Mouse (Mus musculus): ENCODE measurements at regions not wholly inside any gene's neighbourhood (a gene's known extent, or its start where the extent isn't known, plus 50 kb on each side); places are given as distances from the start of the nearest gene placed in this dataset.

DNA sequence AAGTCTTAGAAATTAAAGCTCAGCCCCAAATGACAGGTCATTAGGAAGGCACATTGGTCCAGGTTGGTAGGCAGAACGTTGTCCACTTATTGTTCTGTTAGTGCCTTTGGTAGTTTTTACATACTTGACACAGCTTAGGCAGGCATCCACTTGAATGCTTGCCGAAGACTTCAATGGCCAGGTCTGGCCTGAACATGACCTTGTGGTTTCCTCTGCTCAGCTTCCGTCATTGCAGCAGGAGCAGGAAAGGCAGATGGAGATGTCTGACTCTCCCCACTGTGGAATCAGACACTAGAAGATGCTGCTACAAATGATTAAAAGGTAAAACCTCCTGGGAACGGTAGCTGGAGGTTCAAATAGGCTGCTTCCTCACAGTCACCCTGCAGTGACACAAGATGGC lies 159.5 kb upstream of the Rybp start:
- no peaks in the 10 kb centered on the region for H3K27me3 ChIP-seq (ENCODE audit: insufficient read depth, low read length)
- ATAC-seq (ENCODE audit: extremely low read depth, insufficient number of reproducible peaks, low FRiP score, poor library complexity, severe bottlenecking) (no peak), DNase-seq (ENCODE audit: low spot score) (no peak)
- H3K36me3 ChIP-seq (replicated peaks), result no peaks in the 10 kb centered on the region
- H3K4me1 ChIP-seq (ENCODE audit: insufficient read depth, low read depth, low read length), result no peaks in the 10 kb centered on the region
- no peak overlapping the region for H3K4me3 ChIP-seq (ENCODE audit: low read depth, low read length)
- TF ChIP-seq TAL1 (conservative IDR thresholded peaks at IDR 0.05; ENCODE audit: low read depth, low read length) (no peak), CTCF (IDR thresholded peaks at IDR 0.05; ENCODE audit: low read depth, low read length) (no peak), GATA2 (IDR thresholded peaks at IDR 0.05; ENCODE audit: borderline replicate concordance, low read depth, low read length) (no peak), POLR2AphosphoS5 (IDR thresholded peaks at IDR 0.05; ENCODE audit: insufficient replicate concordance, low read depth, low read length) (no peak), GATA1 (IDR thresholded peaks at IDR 0.05; ENCODE audit: borderline replicate concordance, low read length) (no peak)
- H3K9me3 ChIP-seq (replicated peaks), result peaks cover 70% of the 10 kb centered on the region

DNA sequence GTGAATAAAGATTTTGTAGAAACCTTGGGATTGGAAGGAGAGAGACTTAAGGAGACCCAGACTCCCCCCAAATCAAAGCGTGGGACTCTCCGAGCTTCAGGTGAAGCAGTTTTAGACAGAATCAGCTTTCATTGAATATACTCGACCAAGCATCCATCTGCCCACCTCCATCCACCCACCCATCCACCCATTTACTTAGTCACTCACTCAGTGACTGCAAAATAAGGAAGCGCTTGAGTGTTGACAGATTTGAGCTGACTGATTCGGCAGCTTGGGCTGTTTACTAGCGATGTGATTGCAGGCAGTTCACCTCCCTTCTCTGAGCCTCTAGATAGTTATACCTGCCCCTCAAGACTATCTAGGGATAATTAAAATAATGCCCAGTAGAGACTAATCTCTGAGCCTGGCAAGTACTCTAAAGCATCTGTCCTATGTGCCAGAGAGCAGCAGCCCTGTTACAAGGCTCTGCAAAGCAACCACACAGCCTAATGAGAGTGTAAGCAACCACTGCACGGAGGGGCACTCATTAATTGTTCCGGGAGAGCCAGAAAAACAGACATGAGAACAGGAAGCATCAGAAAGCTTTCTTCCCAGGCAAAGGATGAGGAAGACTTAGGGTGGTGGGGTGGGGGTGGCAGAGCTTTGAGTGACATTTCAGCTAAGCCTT lies 151.9 kb upstream of the Rybp start:
- no peaks in the 10 kb centered on the region for H3K4me1 ChIP-seq (ENCODE audit: insufficient read depth, low read depth, low read length)
- DNase-seq (ENCODE audit: low spot score), result no peak
- H3K36me3 ChIP-seq (replicated peaks), result no peaks in the 10 kb centered on the region
- TF ChIP-seq CTCF (IDR thresholded peaks at IDR 0.05; ENCODE audit: low read depth, low read length) (no peak), TAL1 (conservative IDR thresholded peaks at IDR 0.05; ENCODE audit: low read depth, low read length) (no peak), POLR2AphosphoS5 (IDR thresholded peaks at IDR 0.05; ENCODE audit: insufficient replicate concordance, low read depth, low read length) (no peak), GATA1 (IDR thresholded peaks at IDR 0.05; ENCODE audit: borderline replicate concordance, low read length) (no peak), GATA2 (IDR thresholded peaks at IDR 0.05; ENCODE audit: borderline replicate concordance, low read depth, low read length) (no peak)
- no peak overlapping the region for H3K4me3 ChIP-seq (ENCODE audit: low read depth, low read length)
- H3K27me3 ChIP-seq (ENCODE audit: insufficient read depth, low read length), result no peaks in the 10 kb centered on the region
- peaks cover 70% of the 10 kb centered on the region for H3K9me3 ChIP-seq (replicated peaks)
- no peak for ATAC-seq (ENCODE audit: extremely low read depth, insufficient number of reproducible peaks, low FRiP score, poor library complexity, severe bottlenecking)

DNA sequence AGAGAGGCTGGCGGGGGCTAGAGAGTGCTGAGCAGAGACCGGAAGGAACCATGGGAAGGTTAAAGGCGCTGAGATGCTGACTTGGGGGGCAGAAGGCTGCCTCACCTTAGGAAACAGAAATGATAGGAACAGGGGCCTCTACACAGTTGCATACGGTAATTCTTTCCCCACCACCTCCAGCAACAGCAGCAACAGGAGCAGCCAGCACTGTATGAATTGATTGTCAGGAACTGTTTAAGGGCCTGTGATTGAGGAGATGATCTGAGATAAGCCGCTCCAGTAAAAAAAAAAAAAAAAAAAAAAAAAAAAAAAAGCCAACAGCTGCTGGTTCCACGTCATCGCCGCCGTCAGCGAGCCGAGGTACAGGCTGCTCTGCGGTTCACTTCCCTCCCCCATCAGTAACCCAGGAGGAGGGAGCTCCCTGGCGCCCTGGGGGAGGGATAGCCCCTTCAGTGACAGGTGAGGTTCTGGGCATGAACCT lies 151.3 kb upstream of the Rybp start:
- Histone ChIP-seq H3K36me3 (replicated peaks) (no peaks in the 10 kb centered on the region), H3K4me1 (ENCODE audit: insufficient read depth, low read depth, low read length) (no peaks in the 10 kb centered on the region), H3K9me3 (replicated peaks) (peaks cover 74% of the 10 kb centered on the region), H3K4me3 (ENCODE audit: low read depth, low read length) (no peak overlapping the region), H3K27me3 (ENCODE audit: insufficient read depth, low read length) (no peaks in the 10 kb centered on the region)
- no peak for TF ChIP-seq POLR2AphosphoS5 (IDR thresholded peaks at IDR 0.05; ENCODE audit: insufficient replicate concordance, low read depth, low read length)
- TF ChIP-seq GATA1 (IDR thresholded peaks at IDR 0.05; ENCODE audit: borderline replicate concordance, low read length), result no peak
- TF ChIP-seq CTCF (IDR thresholded peaks at IDR 0.05; ENCODE audit: low read depth, low read length), result no peak
- TF ChIP-seq GATA2 (IDR thresholded peaks at IDR 0.05; ENCODE audit: borderline replicate concordance, low read depth, low read length), result no peak
- TF ChIP-seq TAL1 (conservative IDR thresholded peaks at IDR 0.05; ENCODE audit: low read depth, low read length), result no peak
- ATAC-seq (ENCODE audit: extremely low read depth, insufficient number of reproducible peaks, low FRiP score, poor library complexity, severe bottlenecking), result no peak
- DNase-seq (ENCODE audit: low spot score), result no peak

DNA sequence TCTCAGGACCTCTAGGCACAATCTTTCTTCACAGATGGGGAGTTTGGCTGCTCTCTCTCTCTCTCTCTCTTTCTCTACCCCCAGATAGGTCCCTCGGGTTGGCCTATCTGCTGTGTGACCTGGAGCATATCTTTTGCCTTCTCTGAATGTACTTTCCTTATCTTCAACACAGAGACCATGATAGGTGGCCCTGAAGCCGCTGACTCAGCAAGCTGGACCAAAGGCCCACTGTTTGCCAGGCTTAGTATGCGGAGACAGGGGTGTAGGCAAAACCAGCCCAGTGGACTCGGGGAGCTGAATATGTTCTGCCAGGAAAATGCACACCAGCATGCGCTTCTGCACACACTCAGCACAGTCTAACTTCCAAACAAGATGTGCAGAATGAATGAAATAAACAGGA lies 150.7 kb upstream of the Rybp start:
- Histone ChIP-seq H3K27me3 (ENCODE audit: insufficient read depth, low read length) (no peaks in the 10 kb centered on the region), H3K4me3 (ENCODE audit: low read depth, low read length) (no peak overlapping the region), H3K4me1 (ENCODE audit: insufficient read depth, low read depth, low read length) (no peaks in the 10 kb centered on the region), H3K9me3 (replicated peaks) (peaks cover 74% of the 10 kb centered on the region), H3K36me3 (replicated peaks) (no peaks in the 10 kb centered on the region)
- no peak for DNase-seq (ENCODE audit: low spot score)
- no peak for ATAC-seq (ENCODE audit: extremely low read depth, insufficient number of reproducible peaks, low FRiP score, poor library complexity, severe bottlenecking)
- no peak for TF ChIP-seq TAL1 (conservative IDR thresholded peaks at IDR 0.05; ENCODE audit: low read depth, low read length)
- no peak for TF ChIP-seq GATA1 (IDR thresholded peaks at IDR 0.05; ENCODE audit: borderline replicate concordance, low read length)
- no peak for TF ChIP-seq POLR2AphosphoS5 (IDR thresholded peaks at IDR 0.05; ENCODE audit: insufficient replicate concordance, low read depth, low read length)
- no peak for TF ChIP-seq CTCF (IDR thresholded peaks at IDR 0.05; ENCODE audit: low read depth, low read length)
- no peak for TF ChIP-seq GATA2 (IDR thresholded peaks at IDR 0.05; ENCODE audit: borderline replicate concordance, low read depth, low read length)

DNA sequence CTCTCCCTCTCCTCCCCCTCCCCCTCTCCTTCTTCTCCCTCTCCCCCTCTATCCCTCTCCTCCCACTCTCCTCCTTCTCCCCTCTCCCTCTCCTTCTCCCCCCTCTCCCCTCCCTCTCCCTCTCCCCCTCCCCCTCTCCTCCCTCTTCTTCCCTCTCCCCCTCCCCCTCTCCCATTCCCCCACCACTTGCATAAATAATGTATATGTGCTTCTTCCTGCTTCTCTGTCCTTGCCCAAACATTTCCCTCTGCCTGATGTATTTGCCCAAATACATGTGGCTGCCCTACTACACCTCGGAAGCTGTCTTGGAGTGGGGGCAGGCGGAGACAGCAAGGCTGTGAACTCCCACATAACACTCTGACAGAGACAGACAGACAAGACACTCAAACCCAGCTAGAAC lies 149.2 kb upstream of the Rybp start:
- no peak for TF ChIP-seq GATA2 (IDR thresholded peaks at IDR 0.05; ENCODE audit: borderline replicate concordance, low read depth, low read length)
- TF ChIP-seq GATA1 (IDR thresholded peaks at IDR 0.05; ENCODE audit: borderline replicate concordance, low read length), result no peak
- no peak for TF ChIP-seq CTCF (IDR thresholded peaks at IDR 0.05; ENCODE audit: low read depth, low read length)
- H3K36me3 ChIP-seq (replicated peaks), result no peaks in the 10 kb centered on the region
- no peaks in the 10 kb centered on the region for H3K4me1 ChIP-seq (ENCODE audit: insufficient read depth, low read depth, low read length)
- no peak overlapping the region for H3K4me3 ChIP-seq (ENCODE audit: low read depth, low read length)
- H3K27me3 ChIP-seq (ENCODE audit: insufficient read depth, low read length), result no peaks in the 10 kb centered on the region
- no peak for DNase-seq (ENCODE audit: low spot score)
- peaks cover 77% of the 10 kb centered on the region for H3K9me3 ChIP-seq (replicated peaks)
- ATAC-seq (ENCODE audit: extremely low read depth, insufficient number of reproducible peaks, low FRiP score, poor library complexity, severe bottlenecking), result no peak

DNA sequence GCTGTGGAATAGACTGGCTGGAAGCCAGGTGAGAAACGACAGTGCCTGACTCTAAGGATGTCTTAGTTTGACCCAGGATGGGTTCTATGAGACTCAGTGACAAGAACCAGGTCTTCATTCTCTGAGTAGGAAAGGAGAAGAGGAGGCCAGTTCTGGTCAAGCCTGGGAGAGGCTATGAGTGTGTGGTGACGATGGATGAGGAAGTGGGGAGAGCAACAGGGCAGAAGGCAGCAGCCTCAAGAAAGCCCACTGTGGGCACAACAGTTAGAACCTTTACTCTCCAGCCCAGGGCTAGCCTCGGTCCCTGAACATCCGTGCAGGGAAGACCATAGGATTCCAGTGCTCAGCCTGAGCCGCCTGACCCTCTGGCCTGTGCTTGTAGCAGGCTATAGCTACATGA lies 147.9 kb upstream of the Rybp start:
- H3K27me3 ChIP-seq (ENCODE audit: insufficient read depth, low read length), result no peaks in the 10 kb centered on the region
- TF ChIP-seq GATA2 (IDR thresholded peaks at IDR 0.05; ENCODE audit: borderline replicate concordance, low read depth, low read length), result no peak
- no peak for TF ChIP-seq CTCF (IDR thresholded peaks at IDR 0.05; ENCODE audit: low read depth, low read length)
- TF ChIP-seq GATA1 (IDR thresholded peaks at IDR 0.05; ENCODE audit: borderline replicate concordance, low read length), result no peak
- no peak for TF ChIP-seq POLR2AphosphoS5 (IDR thresholded peaks at IDR 0.05; ENCODE audit: insufficient replicate concordance, low read depth, low read length)
- TF ChIP-seq TAL1 (conservative IDR thresholded peaks at IDR 0.05; ENCODE audit: low read depth, low read length), result no peak
- no peaks in the 10 kb centered on the region for H3K36me3 ChIP-seq (replicated peaks)
- no peak overlapping the region for H3K4me3 ChIP-seq (ENCODE audit: low read depth, low read length)
- ATAC-seq (ENCODE audit: extremely low read depth, insufficient number of reproducible peaks, low FRiP score, poor library complexity, severe bottlenecking) (no peak), DNase-seq (ENCODE audit: low spot score) (no peak)
- peaks cover 78% of the 10 kb centered on the region for H3K9me3 ChIP-seq (replicated peaks)
- no peaks in the 10 kb centered on the region for H3K4me1 ChIP-seq (ENCODE audit: insufficient read depth, low read depth, low read length)
